Mouse (Mus musculus) liver, adult 2 months (tissue): ENCODE data around the gene Zfp750.

Source experiments
- CTCF ChIP-seq: fragments of 200-500 bp; IDR thresholded peaks from 2 replicates; pipeline ENCODE4 v1.5.1; 2011; ENCODE audit warnings: low read depth, low read length, control low read depth
- POLR2A ChIP-seq: fragments of 200-500 bp; IDR thresholded peaks from 2 replicates; pipeline ENCODE4 v1.6.1; 2011; ENCODE audit warnings: low read length, control low read depth; ENCODE audit not compliant: insufficient read depth; ENCODE audit errors: extremely low read depth

DNA sequence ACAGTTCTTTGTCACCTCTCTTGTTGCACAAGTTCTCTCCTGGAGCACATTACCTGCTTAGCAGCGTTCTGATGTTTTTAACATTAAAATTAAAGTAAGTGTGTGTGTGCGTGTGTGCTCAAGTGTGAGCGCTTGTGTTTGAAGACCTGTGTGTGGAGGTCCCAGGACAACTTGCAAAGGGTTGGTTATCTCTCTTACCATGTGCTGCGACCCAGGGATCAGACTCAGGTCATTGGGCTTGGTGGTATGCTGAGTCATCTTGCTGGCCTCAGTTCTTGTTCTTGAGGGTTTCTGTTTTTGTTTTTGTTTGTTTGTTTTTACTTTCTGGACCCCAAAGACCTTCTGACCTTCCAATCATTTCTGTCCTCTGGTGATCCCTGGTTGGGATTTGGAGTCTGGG lies 28.8 kb upstream of the Zfp750 start:
- TF ChIP-seq POLR2A, result no peak
- TF ChIP-seq CTCF, result no peak
